Mouse (Mus musculus): Measurements from ENCODE around the gene Itpr1. TPM values are rescaled to one million over a fixed set of nuclear protein-coding genes. Genes with fewer than 3 reads are reported as not detected.

Itpr1 gene
- total RNA-seq, 2 experiments from 2014 or later = 37.0 to 48.1 TPM

GRCm38 (mm10) chr6:108397956-108398355, 185.1 kb downstream of the Itpr1 start:
- no peak for DNase-seq

GRCm38 (mm10) chr6:108401412-108401955, 188.6 kb downstream of the Itpr1 start:
- DNase-seq = no peak

- no peak for DNase-seq
Measured at GRCm38 (mm10) chr6:108404736-108405135, 191.8 kb downstream of the Itpr1 start.

GRCm38 (mm10) chr6:108408053-108408452, 195.2 kb downstream of the Itpr1 start:
- DNase-seq = peak; percentile 52 to 83

GRCm38 (mm10) chr6:108408726-108409125, 195.8 kb downstream of the Itpr1 start:
- DNase-seq = no peak

- DNase-seq = peak; percentile 46 to 58
Measured at GRCm38 (mm10) chr6:108410771-108411170, 197.9 kb downstream of the Itpr1 start.

GRCm38 (mm10) chr6:108411201-108411600, 198.3 kb downstream of the Itpr1 start:
- DNase-seq = no peak

- no peak for DNase-seq
Measured at GRCm38 (mm10) chr6:108413006-108413405, 200.1 kb downstream of the Itpr1 start.

GRCm38 (mm10) chr6:108413593-108413992, 200.7 kb downstream of the Itpr1 start:
- DNase-seq = no peak

- DNase-seq = no peak
Measured at GRCm38 (mm10) chr6:108415847-108416246, 203.0 kb downstream of the Itpr1 start.

GRCm38 (mm10) chr6:108417508-108417907, 204.6 kb downstream of the Itpr1 start:
- peak; percentile 39 to 72 for DNase-seq

GRCm38 (mm10) chr6:108418218-108418617, 205.3 kb downstream of the Itpr1 start:
- DNase-seq = no peak

GRCm38 (mm10) chr6:108424749-108425584, 212.1 kb downstream of the Itpr1 start:
- peak in 1 of 2 experiments; percentile 45 for DNase-seq

GRCm38 (mm10) chr6:108426789-108427188, 213.9 kb downstream of the Itpr1 start:
- DNase-seq = peak; percentile 92

GRCm38 (mm10) chr6:108428383-108428782, 215.5 kb downstream of the Itpr1 start:
- no peak for DNase-seq

GRCm38 (mm10) chr6:108429950-108430349, 217.1 kb downstream of the Itpr1 start:
- DNase-seq = no peak

GRCm38 (mm10) chr6:108431193-108431592, 218.3 kb downstream of the Itpr1 start:
- no peak for DNase-seq

GRCm38 (mm10) chr6:108432836-108433235, 219.9 kb downstream of the Itpr1 start:
- DNase-seq = no peak

GRCm38 (mm10) chr6:108434816-108435215, 221.9 kb downstream of the Itpr1 start:
- DNase-seq = no peak

GRCm38 (mm10) chr6:108435467-108435866, 222.6 kb downstream of the Itpr1 start:
- DNase-seq = no peak

GRCm38 (mm10) chr6:108436608-108437007, 223.7 kb downstream of the Itpr1 start:
- peak in 1 of 2 experiments; percentile 54 for DNase-seq

- no peak for DNase-seq
Measured at GRCm38 (mm10) chr6:108441290-108441689, 228.4 kb downstream of the Itpr1 start.

- DNase-seq = no peak
Measured at GRCm38 (mm10) chr6:108442291-108442690, 229.4 kb downstream of the Itpr1 start.

GRCm38 (mm10) chr6:108444435-108444834, 231.5 kb downstream of the Itpr1 start:
- DNase-seq = no peak
